Mouse (Mus musculus) c-Kit-positive CD71-positive TER-119-positive erythroid progenitor cells, embryonic 14.5 days (primary cell): ENCODE results near the gene Gng2.
A peak's percentile ranks its signal among the peaks of the same experiment; 100 is the strongest.

Source experiments
- DNase-seq: peaks from one replicate; pipeline ENCODE4 v3.0.0-alpha.2; 2013; ENCODE audit warnings: low spot score

The Gng2 gene

DNA sequence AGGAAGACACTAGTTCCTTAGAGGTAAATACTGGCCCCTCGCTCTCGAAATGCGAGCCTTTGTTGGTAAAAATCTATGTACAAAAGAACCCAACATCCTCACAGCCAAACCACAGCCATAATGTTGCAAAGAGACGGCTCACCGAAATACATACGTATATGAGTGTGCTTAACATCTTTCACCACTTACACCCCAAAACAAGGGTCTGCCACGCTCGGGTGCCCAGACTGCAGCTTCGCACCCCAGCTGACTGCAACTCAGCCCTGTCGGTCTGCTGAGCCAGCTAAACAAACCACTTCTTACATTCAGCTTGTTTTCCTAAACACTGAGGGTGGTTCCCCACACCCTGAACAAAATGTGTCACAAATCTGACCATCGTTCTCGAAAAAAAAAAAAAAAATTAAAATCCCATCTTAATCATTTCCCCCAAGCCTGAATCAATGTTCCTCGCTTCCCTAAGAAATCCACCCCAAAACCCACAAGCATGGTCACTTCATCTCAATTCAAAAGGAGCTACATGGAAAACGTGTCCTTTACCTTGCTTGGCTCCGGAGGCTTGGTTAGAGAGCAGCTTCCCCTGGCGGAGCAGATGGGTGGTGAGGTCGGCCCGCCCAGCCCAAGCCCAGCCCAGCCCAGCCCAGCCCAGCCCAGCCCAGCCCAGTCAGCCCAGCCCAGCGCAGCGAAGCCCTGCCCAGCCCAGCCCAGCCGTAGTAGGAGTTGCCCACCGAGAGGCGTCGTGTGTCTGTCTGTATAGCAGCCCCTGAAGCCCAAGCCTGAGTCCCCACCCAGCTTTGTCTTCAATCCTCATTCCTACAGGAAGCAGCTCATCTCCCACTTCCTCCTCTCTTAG lies 781 bp downstream of the Gng2 start:
- DNase-seq: peak; percentile 32

DNA sequence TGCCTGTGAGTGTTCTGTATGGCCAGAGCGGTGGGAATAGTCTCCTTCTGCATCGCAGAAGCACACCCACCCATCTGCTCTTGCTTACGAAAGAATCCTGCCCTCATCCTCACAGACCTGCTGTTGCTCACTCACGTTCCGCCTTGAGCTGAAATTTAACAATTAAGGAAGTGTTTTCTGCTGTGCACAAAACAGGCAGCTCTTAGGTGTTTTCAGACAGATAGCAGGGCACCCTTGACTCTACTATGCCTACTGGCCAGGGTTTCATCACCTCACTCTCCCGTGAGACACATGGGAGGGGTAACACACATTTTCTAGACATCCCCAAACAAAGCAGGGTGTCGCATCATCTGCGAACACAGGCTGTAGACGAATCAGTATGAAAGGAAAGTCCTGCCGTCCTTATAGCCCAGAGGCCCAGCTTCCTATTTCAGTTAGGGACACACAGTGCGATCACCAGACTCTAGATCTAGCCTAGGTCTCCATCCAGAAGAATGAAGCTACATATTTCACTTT lies 2.4 kb downstream of the Gng2 start:
- no peak for DNase-seq

DNA sequence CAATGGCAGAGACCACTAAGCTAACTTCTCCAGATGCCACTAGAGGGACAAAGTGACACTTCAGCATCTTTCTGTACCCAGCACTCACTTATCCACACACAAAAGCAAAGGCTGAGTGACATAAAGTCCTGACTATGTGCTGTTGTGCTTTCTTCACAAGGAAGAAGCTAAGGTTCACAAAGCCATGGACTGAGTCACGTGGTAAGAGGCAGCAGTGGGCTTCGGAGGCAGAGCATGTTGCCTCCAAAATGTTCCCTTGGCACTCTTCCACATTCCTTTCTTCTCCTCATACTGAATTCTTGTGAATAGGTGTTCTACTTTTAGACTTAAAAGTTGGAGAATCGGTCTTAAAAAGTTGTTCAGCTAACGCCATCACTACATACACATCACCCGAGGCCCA lies 3.0 kb downstream of the Gng2 start:
- DNase-seq: no peak

DNA sequence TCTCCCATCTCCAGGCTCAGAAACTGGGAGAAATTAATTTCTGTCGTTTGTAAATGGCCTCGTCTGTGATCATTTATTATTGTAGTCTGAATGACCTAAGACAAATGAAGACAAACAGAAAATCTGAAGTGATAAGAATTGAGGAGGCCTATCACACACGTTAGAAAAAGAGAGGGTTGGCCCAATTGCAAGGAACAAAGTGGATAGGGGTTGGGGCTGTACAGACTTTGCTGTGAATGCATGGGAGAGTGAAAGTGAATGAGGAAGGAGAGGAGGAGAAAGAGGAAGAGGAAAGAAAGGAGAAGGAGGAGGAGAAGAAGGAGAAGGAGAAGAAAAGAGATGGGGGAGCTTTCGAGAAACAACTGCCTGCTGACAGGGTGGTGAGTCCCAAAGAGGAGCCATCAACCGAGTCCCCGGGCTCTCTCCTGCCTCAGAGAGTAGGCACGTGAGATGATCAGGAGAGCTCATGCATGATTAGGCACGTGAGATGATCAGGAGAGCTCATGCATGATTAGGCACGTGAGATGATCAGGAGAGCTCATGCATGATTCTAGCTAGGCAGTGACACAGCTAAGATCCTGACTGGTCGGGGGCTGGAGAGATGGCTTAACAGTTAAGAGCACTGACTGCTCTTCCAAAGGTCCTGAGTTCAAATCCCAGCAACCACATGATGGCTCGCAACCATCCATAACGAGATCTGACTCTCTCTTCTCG lies 5.0 kb downstream of the Gng2 start:
- no peak for DNase-seq

DNA sequence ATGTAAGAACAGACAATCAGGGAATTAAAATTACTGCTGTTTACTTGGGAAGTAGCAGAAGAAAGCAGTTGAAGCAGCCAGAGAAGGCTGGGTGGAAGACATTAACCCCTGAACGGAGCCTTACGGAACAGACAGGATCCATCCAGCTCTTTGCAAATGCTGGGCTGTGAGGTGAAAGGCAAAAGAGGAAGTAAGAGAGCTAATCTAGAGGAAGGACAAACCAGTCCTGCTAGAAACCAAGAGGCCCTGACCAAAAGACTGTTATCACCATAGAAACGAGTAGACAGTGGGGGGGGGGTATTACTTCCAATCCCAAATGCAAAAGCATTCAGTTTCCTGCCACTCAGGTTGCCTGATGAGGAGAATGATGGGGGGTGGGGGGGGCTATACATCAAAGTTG lies 6.6 kb downstream of the Gng2 start:
- no peak for DNase-seq

DNA sequence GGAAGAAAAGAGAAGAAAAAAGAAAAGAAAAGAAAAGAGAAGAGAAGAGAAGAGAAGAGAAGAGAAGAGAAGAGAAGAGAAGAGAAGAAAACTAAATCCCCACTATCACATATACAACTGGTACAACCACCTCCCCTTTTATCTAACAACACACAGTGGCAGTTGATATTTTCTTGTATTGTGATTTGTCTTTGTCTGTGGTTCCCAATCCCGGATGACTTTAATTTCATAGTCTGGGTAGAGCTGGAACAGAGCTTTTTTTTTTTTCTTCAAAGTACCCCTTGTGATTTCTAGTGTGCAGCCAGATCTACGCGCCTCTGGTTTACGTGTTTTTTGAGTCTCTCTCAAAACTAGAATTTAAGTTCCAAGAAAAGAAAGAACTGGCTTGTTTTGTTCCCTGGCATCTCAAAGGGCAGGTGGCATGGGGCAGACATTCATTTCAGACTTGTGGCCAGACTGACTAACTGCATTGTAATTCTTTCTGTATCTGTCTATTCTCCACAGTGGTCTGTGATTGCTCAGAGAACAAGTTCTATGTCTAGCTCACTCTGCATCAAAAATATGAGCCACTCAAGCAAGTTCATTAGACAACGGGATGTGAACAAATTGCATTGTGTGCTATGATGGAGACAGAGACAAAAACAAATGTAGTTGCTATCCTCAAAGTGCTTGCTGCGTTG lies 7.2 kb downstream of the Gng2 start:
- DNase-seq: no peak

DNA sequence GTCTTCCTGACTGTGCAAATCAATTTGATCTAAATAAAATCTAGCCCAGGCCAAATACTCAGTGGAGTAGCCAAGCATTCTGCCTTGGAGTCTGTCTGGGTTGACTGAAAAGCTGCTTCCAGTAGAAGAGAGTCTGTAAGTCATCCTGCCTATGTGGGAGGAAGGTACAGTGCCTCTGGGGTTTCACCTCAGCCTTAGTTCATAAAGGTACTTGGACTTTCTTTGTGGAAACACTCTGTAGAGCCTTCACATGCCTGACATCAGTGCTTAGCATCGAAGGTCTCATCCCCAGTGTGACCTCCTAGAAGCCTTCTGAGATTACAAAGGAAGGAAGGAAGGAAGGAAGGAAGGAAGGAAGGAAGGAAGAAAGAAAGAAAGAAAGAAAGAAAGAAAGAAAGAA lies 7.9 kb downstream of the Gng2 start:
- no peak for DNase-seq

DNA sequence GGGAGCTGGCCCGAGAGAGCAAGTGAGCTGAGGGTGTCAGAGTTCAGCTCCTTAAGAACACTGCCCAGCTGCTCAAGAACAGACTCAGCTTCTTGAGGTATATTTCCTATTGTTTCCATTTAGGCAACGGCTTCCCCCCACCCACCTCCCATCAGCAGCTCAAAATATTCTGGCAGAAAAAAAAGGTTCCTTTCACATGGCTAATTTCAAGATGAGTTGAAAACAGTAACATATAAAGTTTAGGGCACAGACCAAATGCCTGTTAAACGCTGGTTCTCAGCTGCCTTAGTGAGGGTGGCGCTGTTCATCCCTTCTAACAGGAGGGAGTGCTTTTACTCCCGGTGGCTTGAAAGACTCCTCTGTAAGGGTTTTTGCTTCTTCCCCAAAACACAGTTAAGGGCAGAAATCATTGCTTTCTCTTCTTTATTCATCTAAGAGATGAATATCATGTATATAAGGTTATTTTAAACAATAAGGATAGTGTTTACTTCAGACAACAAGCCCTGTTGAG lies 8.4 kb downstream of the Gng2 start:
- no peak for DNase-seq

DNA sequence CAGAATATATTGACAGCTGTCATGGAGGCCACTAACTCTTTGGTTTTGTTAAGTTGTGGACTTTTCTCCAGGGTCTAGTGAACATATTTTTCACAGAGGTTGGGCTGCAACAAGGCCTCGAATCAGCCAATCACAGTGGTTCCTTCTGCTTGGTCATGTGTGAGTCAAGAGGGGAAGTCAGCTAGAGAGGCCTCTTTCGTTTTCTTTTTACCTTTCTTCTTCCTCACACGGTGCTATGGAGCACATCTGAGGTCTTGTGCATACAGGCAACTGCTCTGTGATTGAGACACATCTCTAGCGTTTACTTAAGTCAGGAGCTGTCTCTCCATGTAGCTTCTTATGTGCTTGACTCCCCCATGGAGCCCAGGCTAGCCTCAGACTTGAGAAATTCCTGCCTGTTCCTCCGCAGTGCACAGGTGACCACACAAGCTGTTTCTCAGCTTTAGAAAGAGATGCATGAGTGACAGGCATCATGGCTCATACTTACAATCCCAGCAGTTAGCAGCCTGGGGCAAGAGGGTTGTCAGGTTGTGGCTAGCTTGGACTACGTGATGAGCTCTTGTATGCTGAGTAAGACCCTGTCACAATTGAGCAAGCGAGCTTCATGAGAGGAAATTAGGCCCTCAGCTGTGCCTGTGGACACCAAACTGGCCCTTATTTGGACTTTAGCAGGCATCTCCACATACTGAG lies 9.0 kb downstream of the Gng2 start:
- DNase-seq: no peak

DNA sequence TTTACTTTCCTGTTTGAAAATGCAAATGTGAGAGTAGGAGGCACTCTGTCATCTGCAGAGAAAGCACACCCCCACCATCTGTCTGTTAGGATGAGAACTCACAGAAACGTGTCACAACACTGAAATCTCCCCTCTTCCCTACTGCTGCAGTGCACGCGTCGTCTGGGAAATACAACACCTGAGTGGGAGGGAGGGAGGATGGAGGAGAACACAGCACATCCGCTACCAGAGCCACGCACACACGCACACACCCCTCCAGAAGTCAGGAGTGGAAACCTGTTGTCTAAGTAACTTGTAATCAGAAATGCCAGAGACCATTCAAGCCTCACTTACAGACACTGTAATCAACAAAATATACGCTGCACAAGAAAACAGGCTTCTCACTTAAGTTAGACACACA lies 9.9 kb downstream of the Gng2 start:
- DNase-seq: no peak

DNA sequence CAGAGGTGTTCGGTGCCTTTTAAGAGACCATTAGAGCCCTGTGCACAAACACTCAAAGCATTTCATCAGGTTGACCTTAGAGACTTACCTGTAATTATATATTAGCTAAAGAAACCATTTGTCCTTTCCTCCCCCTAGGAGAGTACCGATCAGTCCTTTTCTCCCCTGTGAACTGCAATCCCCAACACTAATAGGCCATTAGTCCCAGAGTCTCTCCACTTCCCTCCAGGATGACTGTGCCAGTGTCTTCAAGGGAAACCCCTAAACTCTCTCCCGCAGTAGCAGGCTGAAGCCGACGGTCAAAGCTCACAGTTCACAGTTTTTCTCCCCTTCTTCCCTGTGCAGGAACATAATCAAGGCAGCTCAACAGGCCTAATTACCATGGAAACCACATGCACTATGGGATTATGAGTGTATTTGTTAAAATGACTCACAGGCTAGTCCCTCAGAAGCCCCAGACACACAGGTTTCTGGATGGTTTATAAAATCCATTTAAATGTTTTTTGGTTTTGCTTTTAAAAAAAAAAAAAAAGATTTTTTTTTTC lies 13.4 kb downstream of the Gng2 start:
- no peak for DNase-seq

DNA sequence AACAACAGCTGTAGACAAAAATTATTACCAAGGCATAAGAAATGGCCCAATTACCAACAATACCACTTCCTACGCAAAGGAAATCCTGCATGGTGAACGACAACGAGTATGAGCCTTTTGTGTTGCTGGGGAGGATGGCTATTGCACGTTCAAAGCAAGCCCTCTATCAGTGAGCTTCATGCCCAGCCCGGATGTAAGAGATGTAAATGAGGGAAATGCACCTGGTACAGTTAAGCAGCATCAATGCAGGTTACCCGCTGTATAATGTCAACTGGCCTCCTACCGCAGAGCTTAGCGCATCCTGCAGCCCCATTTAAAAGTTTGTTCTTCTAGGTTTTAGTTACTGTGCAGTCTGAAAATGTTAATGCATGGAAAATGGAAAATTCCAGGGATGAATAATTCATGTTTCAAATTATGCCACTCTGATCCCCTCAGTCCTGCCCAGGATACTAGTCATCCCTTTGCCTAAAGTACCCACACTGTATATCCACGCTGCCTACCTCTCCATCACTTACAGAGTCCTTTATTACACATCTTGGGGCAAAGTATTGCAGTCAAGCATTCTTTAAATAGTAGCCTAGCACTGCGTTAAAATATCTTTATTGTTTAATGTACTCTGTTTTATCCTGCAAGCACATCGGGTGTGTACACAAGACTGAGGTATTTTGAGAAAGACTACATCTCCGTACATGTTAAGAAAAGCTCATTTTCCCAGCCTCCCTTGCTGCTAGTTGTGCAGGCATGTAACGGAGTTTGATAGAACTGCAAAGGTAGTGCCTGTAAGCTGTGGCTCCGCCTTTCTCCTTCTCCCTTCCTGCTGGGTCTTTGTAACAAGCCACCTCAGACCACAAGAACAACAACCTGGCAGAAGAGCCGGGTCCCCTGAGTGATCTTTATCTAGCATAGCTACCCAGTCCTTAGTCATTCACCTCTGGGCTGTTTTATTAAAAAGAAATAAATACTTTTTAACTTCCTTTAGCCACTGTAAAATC lies 15.2 kb downstream of the Gng2 start:
- DNase-seq: no peak

DNA sequence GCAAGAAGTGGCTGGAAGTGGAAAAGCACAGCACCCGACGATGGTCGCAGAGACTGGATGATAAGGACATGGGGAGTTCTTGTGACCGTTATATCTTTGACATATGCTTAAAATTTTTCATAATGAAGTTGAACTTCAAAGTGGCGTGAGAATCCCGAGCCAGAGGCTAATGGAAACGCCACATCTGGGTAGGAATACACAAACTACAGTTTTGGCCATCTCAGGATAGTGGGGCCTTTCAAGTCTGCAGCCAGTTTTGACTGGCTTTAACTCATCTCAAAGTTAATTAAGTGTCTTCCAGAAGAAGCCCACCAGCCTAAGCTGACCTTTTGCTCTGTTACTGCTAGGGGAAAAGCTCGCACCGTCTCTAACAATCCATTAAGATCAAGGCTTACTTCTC lies 17.6 kb downstream of the Gng2 start:
- no peak for DNase-seq

DNA sequence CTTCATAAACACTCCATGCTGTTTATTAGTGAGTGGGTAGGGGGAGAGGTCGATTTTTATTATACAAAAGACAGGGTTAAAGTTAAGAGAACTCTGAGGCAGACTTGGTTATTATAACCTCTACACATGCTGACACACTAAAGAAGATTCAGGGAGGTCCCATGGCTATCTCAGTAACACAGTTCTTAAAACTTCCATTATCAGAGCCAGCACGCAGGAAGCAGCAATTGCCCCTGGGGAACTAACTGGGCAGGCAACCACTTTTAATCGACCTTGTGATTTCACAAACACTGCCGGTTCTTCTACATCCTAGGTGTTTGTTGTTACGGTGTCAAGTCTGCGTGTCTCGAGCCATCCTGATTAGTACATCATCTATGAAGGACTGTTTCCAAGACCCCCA lies 22.4 kb downstream of the Gng2 start:
- DNase-seq: no peak

DNA sequence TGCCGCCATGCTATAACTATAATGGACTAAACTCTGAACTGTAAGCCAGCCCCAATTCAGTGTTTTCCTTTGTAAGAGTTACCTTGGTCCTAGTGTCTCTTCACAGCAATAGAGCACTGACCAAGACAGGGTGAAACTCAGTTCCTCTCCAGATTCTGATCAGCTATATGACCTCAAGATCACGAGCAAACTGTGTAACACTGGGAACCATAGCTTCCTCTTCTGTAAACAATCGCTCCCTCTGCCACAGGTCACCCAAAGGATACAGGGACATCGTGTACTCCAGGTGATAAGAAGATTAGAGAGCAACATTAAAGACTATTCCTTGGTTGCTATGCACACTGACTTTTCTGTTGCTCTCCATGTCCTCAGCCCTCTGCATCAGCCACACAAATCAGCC lies 26.6 kb downstream of the Gng2 start:
- DNase-seq: no peak

DNA sequence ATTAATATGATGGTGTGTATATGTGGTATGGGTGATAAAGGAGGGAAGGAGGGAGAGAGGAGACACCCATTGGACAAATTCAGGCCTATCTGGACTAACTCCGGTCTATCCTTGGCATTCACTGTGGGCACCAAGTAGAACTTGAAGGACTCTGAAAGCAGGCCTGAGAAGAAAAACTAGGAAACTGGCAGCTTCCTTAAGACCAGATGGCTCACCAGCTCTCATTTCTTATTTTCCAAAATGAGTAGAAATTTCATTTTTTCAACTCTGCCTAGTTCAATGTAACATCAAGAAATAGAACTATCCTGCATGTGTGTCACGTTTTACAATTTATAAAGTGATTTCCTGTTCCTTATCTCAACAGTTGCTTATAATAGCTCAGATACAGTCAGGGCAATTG lies 28.0 kb downstream of the Gng2 start:
- DNase-seq: no peak

DNA sequence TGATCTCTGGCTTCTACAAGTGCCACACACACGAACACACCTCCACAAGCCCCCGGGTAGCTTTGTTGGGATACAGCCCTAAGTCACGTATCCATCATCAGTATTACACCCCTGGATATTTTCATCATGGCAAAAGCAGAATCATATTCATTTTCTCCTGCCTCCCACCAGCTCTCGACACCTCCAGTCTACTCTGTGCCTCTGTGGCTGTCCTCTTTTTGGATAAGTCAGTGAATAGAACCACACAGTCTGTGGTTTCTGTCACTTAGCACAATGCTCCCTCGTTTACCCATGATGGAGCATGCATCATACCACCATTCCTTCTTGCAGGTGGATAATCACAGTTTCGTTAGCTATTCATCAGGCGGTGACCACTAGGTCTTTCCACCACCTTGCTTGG lies 31.2 kb downstream of the Gng2 start:
- no peak for DNase-seq

DNA sequence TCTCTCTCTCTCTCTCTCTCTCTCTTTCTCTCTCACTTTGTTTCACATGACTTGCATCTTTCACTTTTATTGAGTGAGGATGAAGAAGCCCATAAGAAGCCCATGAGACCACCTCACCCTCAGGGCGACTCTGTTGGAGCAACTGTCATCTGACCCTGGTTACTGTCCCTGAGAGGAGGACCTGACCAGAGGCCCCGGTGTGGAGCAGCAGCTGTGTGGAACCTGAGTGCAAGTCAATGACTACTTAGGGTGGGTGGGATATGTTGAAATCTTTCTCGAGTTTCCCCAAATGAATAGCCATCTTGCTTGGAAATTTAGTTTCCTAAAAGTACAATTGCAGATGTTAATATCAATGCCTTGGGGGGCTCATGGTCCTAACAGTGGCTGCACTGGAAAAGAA lies 34.7 kb downstream of the Gng2 start:
- DNase-seq: no peak

DNA sequence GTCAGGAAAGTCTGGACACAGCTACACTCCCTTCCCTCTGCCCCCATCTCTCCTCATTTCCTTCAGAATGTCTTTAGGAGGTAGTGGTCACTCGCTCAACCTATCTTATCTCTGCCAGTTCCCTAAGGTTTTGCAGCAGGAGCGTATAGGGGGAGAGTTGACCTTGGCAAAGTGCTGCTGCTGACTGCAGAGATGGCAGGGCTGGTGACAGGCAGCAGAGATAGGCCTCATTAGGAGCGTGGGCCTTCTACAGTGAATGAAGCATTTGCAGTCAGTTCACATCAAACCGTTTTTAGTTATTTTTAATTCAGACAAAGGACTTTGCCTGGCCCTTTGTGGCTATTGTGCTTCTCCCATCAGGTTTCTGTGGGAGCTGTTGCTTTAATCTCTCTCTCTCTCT lies 35.1 kb downstream of the Gng2 start:
- DNase-seq: no peak

DNA sequence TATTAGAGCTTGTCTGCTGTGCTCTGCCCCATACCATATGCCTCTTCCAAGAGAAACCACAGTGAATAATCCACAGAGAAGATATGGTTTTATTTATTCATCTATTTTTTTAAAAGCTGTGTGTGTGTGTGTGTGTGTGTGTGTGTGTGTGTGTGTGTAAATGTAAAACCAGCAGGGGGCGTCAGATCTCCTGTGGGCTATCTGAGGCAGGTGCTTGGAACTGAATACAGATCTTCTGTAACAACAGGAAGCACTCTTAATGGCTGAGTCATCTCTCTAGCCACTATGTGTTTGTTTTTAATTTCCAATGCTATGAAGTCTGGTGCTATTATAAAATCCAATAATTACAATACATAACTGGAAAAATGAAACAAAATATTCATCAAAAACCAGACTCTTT lies 37.4 kb downstream of the Gng2 start:
- no peak for DNase-seq

DNA sequence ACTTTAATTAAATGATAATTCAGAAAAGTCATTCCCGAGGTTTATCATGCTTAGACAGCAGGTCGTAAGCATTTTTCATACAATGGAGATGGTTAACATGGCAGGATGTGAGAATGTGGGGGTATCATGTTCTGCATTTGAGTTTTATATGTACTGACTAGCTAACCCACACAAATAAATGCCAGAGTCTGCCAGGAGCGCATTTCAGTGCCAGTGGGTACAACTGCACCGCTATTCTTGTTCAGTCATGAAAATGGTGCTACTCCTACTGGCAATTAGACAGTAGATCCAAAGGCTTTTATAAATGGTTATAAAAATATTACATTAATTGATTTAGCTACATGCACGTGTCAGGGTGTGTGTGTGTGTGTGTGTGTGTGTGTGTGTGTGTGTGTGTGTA lies 38.9 kb downstream of the Gng2 start:
- no peak for DNase-seq
